ENCODE assay signal across 9 mouse cellular contexts in genomic region chr8:122676621-122677480, GRCm38 (mm10). TPM values are rescaled to one million over a fixed set of nuclear protein-coding genes. Genes with fewer than 3 reads are reported as not detected.
A peak's percentile ranks its signal among the peaks of the same experiment; 100 is the strongest.
DNase-seq lines count a peak whose midpoint lies in the region; ATAC-seq lines count a peak whose summit lies in the region.
"Had no signal": no experiment of that assay in that cellular context is flagged by ENCODE, and none has a peak within 500 bp of the region (broad histone marks: within the 10 kb centered on the region; RNA-seq: fewer than 3 reads in every experiment).

No protein-coding gene starts in this region.

- H3K4me2 ChIP-seq in heart, embryonic 16.5 days (ENCODE audit: low read depth, low read length) = peak overlapping the region; percentile 99
- H3K4me2 ChIP-seq in liver, embryonic 16.5 days (ENCODE audit: low read depth, low read length) = peak overlapping the region; percentile 100
- H3K4me2 ChIP-seq in neural tube, embryonic 12.5 days (replicated peaks) = peak overlapping the region; percentile 88

- H3K4me1 ChIP-seq in heart, embryonic 16.5 days (ENCODE audit: control insufficient read depth, insufficient read depth, low read length) = peaks cover 10% of the 10 kb centered on the region
- peaks cover 44% of the 10 kb centered on the region for H3K4me1 ChIP-seq in liver, embryonic 16.5 days (ENCODE audit: control insufficient read depth, low read depth, low read length)
- H3K4me1 ChIP-seq in neural tube, embryonic 12.5 days = peaks cover 54% of the 10 kb centered on the region

- 15% methylated on average over 16 of the region's 16 CpGs for WGBS in heart, embryonic 16.5 days
- WGBS in liver, embryonic 16.5 days (ENCODE audit: insufficient replicate concordance) = 43% methylated on average over 16 of the region's 16 CpGs
- WGBS in neural tube, embryonic 12.5 days = 14% methylated on average over 16 of the region's 16 CpGs

- peak; percentile 83 to 90 for DNase-seq in left cerebral cortex, adult 18-20 months (ENCODE audit: low spot score in 2 of 2)
- DNase-seq in left cerebral cortex, adult 11 months (ENCODE audit: low spot score) = no peak
- peak; percentile 72 for DNase-seq in fibroblast of lung, adult 2 months (ENCODE audit: low read depth)
- peak; percentile 73 for DNase-seq in kidney, postnatal 14 days
- no peak for DNase-seq in adipocyte (ENCODE audit: low spot score)

- peak overlapping the region; percentile 83 for H3K9ac ChIP-seq in heart, embryonic 16.5 days (ENCODE audit: low read length)
- H3K9ac ChIP-seq in liver, embryonic 16.5 days (ENCODE audit: low read depth, low read length) = peak overlapping the region; percentile 83
- H3K9ac ChIP-seq in neural tube, embryonic 12.5 days = peak overlapping the region; percentile 90

- peak; percentile 14; the same call in 1 of the 2 replicates for ATAC-seq in heart, embryonic 16.5 days (replicated peaks; ENCODE audit: extremely low read depth, insufficient read depth, low FRiP score)
- no peak for ATAC-seq in liver, embryonic 16.5 days (ENCODE audit: low read depth)
- peak; percentile 57 for ATAC-seq in neural tube, embryonic 12.5 days (ENCODE audit: low FRiP score, low read depth)

- no peaks in the 10 kb centered on the region for H3K9me3 ChIP-seq in heart, embryonic 16.5 days (replicated peaks; ENCODE audit: control insufficient read depth, low read length)
- no peaks in the 10 kb centered on the region for H3K9me3 ChIP-seq in liver, embryonic 16.5 days (replicated peaks; ENCODE audit: control insufficient read depth, low read length)
- no peaks in the 10 kb centered on the region for H3K9me3 ChIP-seq in neural tube, embryonic 12.5 days

- peak overlapping the region; percentile 86 for H3K4me3 ChIP-seq in heart, embryonic 16.5 days (ENCODE audit: low read length)
- H3K4me3 ChIP-seq in liver, embryonic 16.5 days (ENCODE audit: low read depth, low read length) = peak overlapping the region; percentile 79
- H3K4me3 ChIP-seq in neural tube, embryonic 12.5 days = peak overlapping the region; percentile 78

- H3K27me3 ChIP-seq in heart, embryonic 16.5 days (ENCODE audit: control insufficient read depth, insufficient read depth, low read length) = peaks cover 49% of the 10 kb centered on the region
- H3K27me3 ChIP-seq in liver, embryonic 16.5 days (ENCODE audit: control insufficient read depth, insufficient read depth, low read depth, low read length) = peaks cover 46% of the 10 kb centered on the region
- peaks cover 59% of the 10 kb centered on the region for H3K27me3 ChIP-seq in neural tube, embryonic 12.5 days (replicated peaks)

- H3K27ac ChIP-seq in heart, embryonic 16.5 days (ENCODE audit: low read length) = peak overlapping the region; percentile 84
- H3K27ac ChIP-seq in liver, embryonic 16.5 days (ENCODE audit: low read length) = peak overlapping the region; percentile 21; the same call in 1 of the 2 replicates
- H3K27ac ChIP-seq in neural tube, embryonic 12.5 days = peak overlapping the region; percentile 89

- H3K36me3 ChIP-seq in heart, embryonic 16.5 days (ENCODE audit: control insufficient read depth, insufficient read depth) = no peaks in the 10 kb centered on the region
- H3K36me3 ChIP-seq in liver, embryonic 16.5 days (ENCODE audit: control insufficient read depth, insufficient read depth) = no peaks in the 10 kb centered on the region
- no peaks in the 10 kb centered on the region for H3K36me3 ChIP-seq in neural tube, embryonic 12.5 days

RNA-seq across cellular contexts. Expression of gene Cbfa2t3, which starts 22.1 kb away (rescaled TPM):
- total RNA-seq in left cerebral cortex, adult 18-20 months (2021) = 10 to 100 TPM; 34.3 to 46.0 TPM
- 4.6 and 4.8 TPM in 2 replicates for polyA plus RNA-seq in heart, embryonic 16.5 days (2015; fragmentation: Nextera tagmentation; extraction: Ambion mirVana)
- polyA plus RNA-seq in liver, embryonic 16.5 days (2015; fragmentation: Nextera tagmentation; extraction: Ambion mirVana) = 3.1 and 3.3 TPM in 2 replicates
- polyA plus RNA-seq in neural tube, embryonic 12.5 days (2016; fragmentation: Nextera tagmentation; extraction: Ambion mirVana) = 15.3 and 16.7 TPM in 2 replicates

RNA-seq across cellular contexts. Expression of gene Pabpn1l, which starts 54.3 kb away (rescaled TPM):
- total RNA-seq in left cerebral cortex, adult 18-20 months (2021) = not detected
- not detected in 2 replicates for polyA plus RNA-seq in heart, embryonic 16.5 days (2015; fragmentation: Nextera tagmentation; extraction: Ambion mirVana)
- polyA plus RNA-seq in liver, embryonic 16.5 days (2015; fragmentation: Nextera tagmentation; extraction: Ambion mirVana) = not detected in 2 replicates
- polyA plus RNA-seq in neural tube, embryonic 12.5 days (2016; fragmentation: Nextera tagmentation; extraction: Ambion mirVana) = not detected in 2 replicates
- total RNA-seq: hematopoietic stem cell, adult 5-6 weeks had no signal

Comparison
In these comparisons a context has a peak if more than half of its experiments do, and no peak if none do; other contexts are left out.
1. DNase-seq: peak in left cerebral cortex, adult 18-20 months (2 of 2), fibroblast of lung, adult 2 months (single experiment) and kidney, postnatal 14 days (single experiment); none in left cerebral cortex, adult 11 months (single experiment) and adipocyte (single experiment).
2. H3K27ac ChIP-seq: peak in every context shown above with its lines; median percentile 89 in neural tube, embryonic 12.5 days; 84 in heart, embryonic 16.5 days; 21 in liver, embryonic 16.5 days.
3. Peak in every context shown above with its lines, with median percentiles within 50 percentile points of each other: H3K4me2 ChIP-seq, H3K4me3 ChIP-seq and H3K9ac ChIP-seq.